Mouse (Mus musculus): ENCODE measurements around the gene Pla2g15. TPM values are rescaled to one million over a fixed set of nuclear protein-coding genes. Genes with fewer than 3 reads are reported as not detected.

Pla2g15 gene
- polyA plus RNA-seq, 1 experiment, result 10.2 TPM

DNA sequence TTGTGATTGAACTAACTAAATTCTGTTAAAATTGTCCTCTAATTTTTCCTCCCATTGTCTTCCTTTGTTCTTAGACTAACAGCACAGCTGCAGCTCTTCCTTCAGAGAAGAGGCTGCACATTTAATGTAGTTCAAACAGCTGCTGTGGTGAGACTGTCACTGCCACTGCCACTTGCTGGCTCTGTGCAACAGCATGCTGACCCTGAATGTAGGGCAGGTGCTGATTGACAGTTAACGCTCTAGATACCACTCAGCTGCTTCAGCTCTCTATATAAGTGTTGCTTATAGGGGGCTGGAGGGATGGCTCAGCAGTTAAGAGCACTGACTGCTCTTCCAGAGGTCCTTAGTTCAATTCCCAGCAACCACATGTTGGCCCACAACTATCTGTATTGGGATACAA lies 37.7 kb upstream of the Pla2g15 start:
- Histone ChIP-seq H3K36me3 (ENCODE audit: control insufficient read depth, insufficient read depth, low read length) (peaks cover 3% of the 10 kb centered on the region), H3K4me1 (ENCODE audit: control insufficient read depth, insufficient read depth, low read length) (no peaks in the 10 kb centered on the region), H3K4me3 (ENCODE audit: insufficient read depth, low read depth, low read length) (no peak overlapping the region), H3K27ac (ENCODE audit: insufficient read depth, low read depth, low read length) (peak overlapping the region; percentile 57), H3K27me3 (replicated peaks; ENCODE audit: control insufficient read depth, insufficient read depth, low read length) (no peaks in the 10 kb centered on the region)
- TF ChIP-seq CTCF (conservative IDR thresholded peaks at IDR 0.05; ENCODE audit: insufficient read depth, insufficient read length, low read depth, low read length), result no peak
- TF ChIP-seq POLR2A (IDR thresholded peaks at IDR 0.05; ENCODE audit: low read depth, low read length), result no peak
- DNase-seq, result no peak
- 87% methylated on average over 1 of the region's 1 CpGs for WGBS

DNA sequence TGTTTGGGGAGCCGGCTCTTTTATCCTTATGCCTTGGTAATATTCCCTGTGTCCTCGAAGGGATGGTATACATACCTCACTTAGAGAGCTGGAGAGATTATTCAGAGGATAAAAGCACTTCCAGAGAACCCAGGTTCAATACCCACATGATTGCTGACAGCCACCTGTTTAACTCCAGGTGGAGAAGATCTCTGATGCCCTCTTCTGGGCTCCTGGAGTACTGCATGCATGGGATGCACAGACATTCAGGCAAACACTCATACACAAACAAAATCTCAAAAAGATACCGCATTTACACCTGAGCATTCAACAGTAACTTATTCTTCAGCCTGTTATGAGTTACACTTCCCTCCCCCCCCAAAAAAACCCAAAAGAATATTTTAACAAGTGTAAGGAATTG lies 34.3 kb upstream of the Pla2g15 start:
- peak; percentile 43 for DNase-seq
- no peaks in the 10 kb centered on the region for H3K27me3 ChIP-seq (replicated peaks; ENCODE audit: control insufficient read depth, insufficient read depth, low read length)
- 96% methylated on average over 3 of the region's 3 CpGs for WGBS
- H3K36me3 ChIP-seq (ENCODE audit: control insufficient read depth, insufficient read depth, low read length), result no peaks in the 10 kb centered on the region; the same call in none of the 2 replicates
- H3K4me3 ChIP-seq (ENCODE audit: insufficient read depth, low read depth, low read length), result no peak overlapping the region
- H3K4me1 ChIP-seq (ENCODE audit: control insufficient read depth, insufficient read depth, low read length), result no peaks in the 10 kb centered on the region
- TF ChIP-seq POLR2A (IDR thresholded peaks at IDR 0.05; ENCODE audit: low read depth, low read length), result no peak
- TF ChIP-seq CTCF (conservative IDR thresholded peaks at IDR 0.05; ENCODE audit: insufficient read depth, insufficient read length, low read depth, low read length), result peak; percentile 60
- H3K27ac ChIP-seq (ENCODE audit: insufficient read depth, low read depth, low read length), result no peak overlapping the region

DNA sequence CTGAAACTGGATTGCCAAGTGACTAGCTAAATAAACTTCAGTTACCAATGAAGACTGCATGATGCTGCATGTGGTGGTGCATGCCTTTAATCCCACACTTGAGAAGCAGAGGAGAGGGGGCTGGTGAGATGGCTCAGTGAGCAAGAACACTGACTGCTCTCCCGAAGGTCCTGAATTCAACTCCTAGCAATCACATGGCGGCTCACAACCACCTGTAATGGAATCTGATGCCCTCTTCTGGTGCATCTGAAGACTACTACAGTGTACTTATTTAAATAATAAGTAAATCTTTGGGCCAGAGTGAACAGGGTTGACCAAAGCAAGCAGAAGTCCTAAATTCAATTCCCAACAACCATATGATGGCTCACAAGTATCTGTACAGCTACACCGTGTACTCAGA lies 26.8 kb upstream of the Pla2g15 start:
- WGBS, result 69% methylated on average over 3 of the region's 3 CpGs
- Histone ChIP-seq H3K36me3 (ENCODE audit: control insufficient read depth, insufficient read depth, low read length) (no peaks in the 10 kb centered on the region; the same call in none of the 2 replicates), H3K27ac (ENCODE audit: insufficient read depth, low read depth, low read length) (no peak overlapping the region), H3K27me3 (replicated peaks; ENCODE audit: control insufficient read depth, insufficient read depth, low read length) (no peaks in the 10 kb centered on the region), H3K4me3 (ENCODE audit: insufficient read depth, low read depth, low read length) (no peak overlapping the region), H3K4me1 (ENCODE audit: control insufficient read depth, insufficient read depth, low read length) (no peaks in the 10 kb centered on the region)
- TF ChIP-seq POLR2A (IDR thresholded peaks at IDR 0.05; ENCODE audit: low read depth, low read length) (no peak), CTCF (conservative IDR thresholded peaks at IDR 0.05; ENCODE audit: insufficient read depth, insufficient read length, low read depth, low read length) (0 out of 2 replicates have a peak, but pooled peaks have one; percentile 2)
- no peak for DNase-seq

DNA sequence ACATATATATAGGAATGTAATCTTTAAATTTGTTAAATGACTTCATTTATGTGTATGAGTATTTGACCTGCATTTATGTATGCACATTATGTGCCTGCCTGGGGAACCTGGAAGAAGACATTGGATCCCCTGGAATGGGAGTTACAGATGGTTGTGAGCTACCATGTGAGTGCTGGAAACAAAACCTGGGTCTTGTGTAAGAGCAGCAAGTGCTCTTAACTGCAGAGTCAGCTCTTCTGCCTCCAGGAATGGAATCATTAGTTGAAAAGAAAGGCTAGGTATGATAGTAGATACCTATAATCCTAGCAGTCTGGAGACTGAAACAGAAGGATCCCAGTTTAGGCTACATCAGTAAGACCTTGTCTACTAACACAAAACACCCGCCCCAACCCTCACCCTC lies 24.1 kb upstream of the Pla2g15 start:
- no peak for TF ChIP-seq CTCF (conservative IDR thresholded peaks at IDR 0.05; ENCODE audit: insufficient read depth, insufficient read length, low read depth, low read length)
- no peak for TF ChIP-seq POLR2A (IDR thresholded peaks at IDR 0.05; ENCODE audit: low read depth, low read length)
- WGBS, result 96% methylated on average over 1 of the region's 1 CpGs
- Histone ChIP-seq H3K4me3 (ENCODE audit: insufficient read depth, low read depth, low read length) (no peak overlapping the region), H3K4me1 (ENCODE audit: control insufficient read depth, insufficient read depth, low read length) (no peaks in the 10 kb centered on the region), H3K27me3 (replicated peaks; ENCODE audit: control insufficient read depth, insufficient read depth, low read length) (no peaks in the 10 kb centered on the region), H3K27ac (ENCODE audit: insufficient read depth, low read depth, low read length) (no peak overlapping the region), H3K36me3 (ENCODE audit: control insufficient read depth, insufficient read depth, low read length) (peaks cover 2% of the 10 kb centered on the region; the same call in 1 of the 2 replicates)
- no peak for DNase-seq

DNA sequence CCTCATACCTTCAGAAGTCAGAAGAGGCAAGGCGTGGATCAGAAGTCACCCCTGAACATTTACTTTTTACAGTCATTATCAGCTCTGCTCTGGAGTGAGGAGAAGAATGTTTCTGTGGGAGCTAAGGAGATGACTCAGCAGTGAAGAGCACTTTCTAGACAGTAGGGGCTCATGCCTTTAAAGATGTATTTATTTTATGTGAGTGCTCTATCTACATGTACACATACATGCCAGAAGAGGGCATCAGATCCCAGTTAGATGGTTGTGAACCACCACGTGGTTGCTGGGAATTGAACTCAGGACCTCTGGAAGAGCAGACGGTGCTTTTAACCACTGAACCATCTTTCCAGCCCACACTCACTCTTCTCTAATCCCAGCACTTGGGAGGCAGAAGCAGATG lies 23.1 kb upstream of the Pla2g15 start:
- peaks cover 2% of the 10 kb centered on the region; the same call in 1 of the 2 replicates for H3K36me3 ChIP-seq (ENCODE audit: control insufficient read depth, insufficient read depth, low read length)
- DNase-seq, result no peak
- WGBS, result 67% methylated on average over 3 of the region's 3 CpGs

DNA sequence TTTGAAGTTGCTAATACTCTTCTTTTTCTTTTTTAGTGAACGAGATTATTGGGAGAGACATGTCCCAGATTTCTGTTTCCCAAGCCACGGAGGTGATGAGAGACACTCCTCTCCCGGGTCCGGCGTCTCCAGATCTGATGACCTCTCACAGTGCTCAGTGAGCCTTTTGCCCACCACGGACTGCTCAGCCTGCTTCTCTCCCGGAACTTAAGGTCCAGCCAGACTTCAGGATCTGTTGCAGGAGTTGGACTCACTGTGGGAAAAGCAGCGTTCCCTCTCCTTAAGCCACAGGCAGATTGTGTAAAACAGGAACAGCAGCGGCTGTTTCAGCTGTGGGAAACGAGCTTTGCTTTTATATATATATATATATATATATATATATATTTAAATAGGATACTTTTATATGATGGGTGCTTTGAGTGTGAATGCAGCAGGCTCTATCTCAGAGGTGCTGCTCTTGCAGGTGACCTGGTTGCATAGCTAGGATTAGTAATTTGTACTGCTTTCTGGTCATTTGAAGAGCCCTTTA lies 22.3 kb upstream of the Pla2g15 start:
- DNase-seq, result peak; percentile 21
- peaks cover 2% of the 10 kb centered on the region; the same call in 1 of the 2 replicates for H3K36me3 ChIP-seq (ENCODE audit: control insufficient read depth, insufficient read depth, low read length)
- TF ChIP-seq POLR2A (IDR thresholded peaks at IDR 0.05; ENCODE audit: low read depth, low read length) (no peak), CTCF (conservative IDR thresholded peaks at IDR 0.05; ENCODE audit: insufficient read depth, insufficient read length, low read depth, low read length) (no peak)
- no peak overlapping the region for H3K4me3 ChIP-seq (ENCODE audit: insufficient read depth, low read depth, low read length)
- no peak overlapping the region for H3K27ac ChIP-seq (ENCODE audit: insufficient read depth, low read depth, low read length)
- 89% methylated on average over 10 of the region's 10 CpGs for WGBS
- no peaks in the 10 kb centered on the region for H3K27me3 ChIP-seq (replicated peaks; ENCODE audit: control insufficient read depth, insufficient read depth, low read length)
- no peaks in the 10 kb centered on the region for H3K4me1 ChIP-seq (ENCODE audit: control insufficient read depth, insufficient read depth, low read length)

More for the DNA sequence above, 23.1 kb upstream of the Pla2g15 start:
- Histone ChIP-seq H3K4me1 (ENCODE audit: control insufficient read depth, insufficient read depth, low read length) (no peaks in the 10 kb centered on the region), H3K27me3 (replicated peaks; ENCODE audit: control insufficient read depth, insufficient read depth, low read length) (no peaks in the 10 kb centered on the region), H3K27ac (ENCODE audit: insufficient read depth, low read depth, low read length) (no peak overlapping the region), H3K4me3 (ENCODE audit: insufficient read depth, low read depth, low read length) (no peak overlapping the region)
- TF ChIP-seq POLR2A (IDR thresholded peaks at IDR 0.05; ENCODE audit: low read depth, low read length) (no peak), CTCF (conservative IDR thresholded peaks at IDR 0.05; ENCODE audit: insufficient read depth, insufficient read length, low read depth, low read length) (no peak)

DNA sequence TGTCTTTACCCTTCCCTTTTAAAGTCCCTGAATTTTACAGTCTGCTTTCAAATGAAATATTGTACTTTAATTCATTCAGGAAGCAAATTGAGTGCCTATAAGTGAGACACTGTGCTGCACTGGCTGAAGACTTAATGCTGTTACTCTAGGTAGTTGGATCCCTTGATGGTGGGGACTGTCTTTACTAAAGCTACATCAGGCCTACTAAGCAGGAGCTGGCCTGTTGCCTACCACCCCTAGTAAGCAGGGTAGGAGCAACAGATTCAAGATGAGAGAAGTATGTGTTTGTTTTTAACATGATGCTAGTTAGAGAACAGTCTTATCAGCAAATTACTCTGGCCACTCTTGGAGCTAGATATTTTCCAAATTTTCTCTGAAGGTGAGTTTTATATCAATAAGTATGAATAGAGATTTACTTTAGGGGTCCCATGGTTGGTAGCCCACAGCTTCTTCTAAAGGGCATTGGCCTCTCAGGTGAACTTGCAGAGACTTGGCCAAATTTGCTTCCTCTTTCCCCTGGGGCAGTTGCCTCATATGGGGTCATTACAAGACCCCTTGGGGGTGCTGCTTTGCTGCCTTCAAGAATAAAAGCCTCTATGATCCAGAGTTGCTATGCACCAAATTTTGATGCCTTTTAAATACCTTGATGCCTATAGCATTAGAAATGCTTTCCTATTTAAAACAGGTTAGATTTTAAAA lies 20.8 kb upstream of the Pla2g15 start:
- TF ChIP-seq CTCF (conservative IDR thresholded peaks at IDR 0.05; ENCODE audit: insufficient read depth, insufficient read length, low read depth, low read length) (no peak), POLR2A (IDR thresholded peaks at IDR 0.05; ENCODE audit: low read depth, low read length) (no peak)
- Histone ChIP-seq H3K27me3 (replicated peaks; ENCODE audit: control insufficient read depth, insufficient read depth, low read length) (no peaks in the 10 kb centered on the region), H3K4me3 (ENCODE audit: insufficient read depth, low read depth, low read length) (no peak overlapping the region), H3K27ac (ENCODE audit: insufficient read depth, low read depth, low read length) (no peak overlapping the region), H3K36me3 (ENCODE audit: control insufficient read depth, insufficient read depth, low read length) (peaks cover 2% of the 10 kb centered on the region; the same call in 1 of the 2 replicates), H3K4me1 (ENCODE audit: control insufficient read depth, insufficient read depth, low read length) (0 out of 2 replicates have a peak, but pooled peaks cover 7% of the 10 kb centered on the region)
- peak; percentile 24 for DNase-seq
